Mouse (Mus musculus) testis, adult 2 months (tissue): ENCODE data around the gene Olfr70.

Experiments
- CTCF ChIP-seq: fragments of 200-500 bp; IDR thresholded peaks from 2 replicates; pipeline ENCODE4 v1.5.1; 2012; ENCODE audit warnings: low read depth, mild to moderate bottlenecking, inconsistent platforms, low read length, moderate library complexity; ENCODE audit not compliant: control insufficient read depth, insufficient read depth, insufficient replicate concordance
- POLR2A ChIP-seq: fragments of 200-500 bp; IDR thresholded peaks from 2 replicates; pipeline ENCODE4 v1.6.1; 2012; ENCODE audit warnings: low read depth, mild to moderate bottlenecking, inconsistent platforms, low read length, moderate library complexity; ENCODE audit not compliant: control insufficient read depth

GRCm38 (mm10) chr4:43679416-43680043 is 21.1 kb downstream of the Olfr70 start:
- TF ChIP-seq CTCF (no peak), POLR2A (no peak)
